Mouse (Mus musculus): ENCODE measurements around the gene Eif2ak2.

DNA sequence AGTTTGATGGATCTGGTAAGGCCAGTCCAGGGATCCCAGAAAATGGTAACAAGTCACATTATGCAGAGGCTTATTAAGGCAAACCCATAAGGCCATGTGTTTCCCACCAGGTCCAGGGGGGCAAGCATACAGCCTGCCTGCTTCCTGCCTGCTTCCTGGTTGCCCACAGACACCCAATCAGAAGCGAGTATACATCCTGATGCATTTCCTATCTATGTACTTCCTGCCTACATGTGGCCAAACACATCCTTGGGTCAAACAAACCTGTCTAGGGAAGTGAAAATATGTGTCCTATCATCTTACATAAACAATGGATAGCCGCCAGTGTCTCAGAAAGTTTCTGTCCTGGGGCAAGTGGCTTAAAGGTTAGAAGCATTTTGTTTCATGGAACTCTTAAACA, 20.8 kb upstream of the Eif2ak2 start:
- TF ChIP-seq POLR2A (IDR thresholded peaks at IDR 0.05; ENCODE audit: insufficient read length, low read depth) (no peak), MAX (IDR thresholded peaks at IDR 0.05; ENCODE audit: low read depth) (no peak), POLR2AphosphoS2 (IDR thresholded peaks at IDR 0.05; ENCODE audit: insufficient read length, low read depth) (no peak), E2F4 (IDR thresholded peaks at IDR 0.05; ENCODE audit: insufficient read depth) (no peak), MYOG (IDR thresholded peaks at IDR 0.05; ENCODE audit: control insufficient read depth in 1 of 3, insufficient read depth in 1 of 3, insufficient read length in 2 of 3, low read depth in 2 of 3) (no peak), SRF (IDR thresholded peaks at IDR 0.05; ENCODE audit: control insufficient read depth, insufficient read length, low read depth) (no peak), CEBPB (IDR thresholded peaks at IDR 0.05; ENCODE audit: insufficient read depth, poor library complexity, severe bottlenecking) (no peak), TCF12 (IDR thresholded peaks at IDR 0.05; ENCODE audit: insufficient read depth, poor library complexity, severe bottlenecking) (no peak), REST (IDR thresholded peaks at IDR 0.05; ENCODE audit: insufficient read depth, insufficient read length) (no peak), MYOD1 (IDR thresholded peaks at IDR 0.05; ENCODE audit: control insufficient read depth in 1 of 3, insufficient read length in 2 of 3, low read depth in 2 of 3) (no peak)

Data from myocyte (in vitro differentiated cells).